Mouse (Mus musculus) right cerebral cortex, postnatal 10 days (tissue): ENCODE data around the gene Cib4.

Experiments used
- DNase-seq, 2 experiments: peaks; one replicate each; pipeline ENCODE4 v3.0.0; 2021; ENCODE audit warnings: low spot score in 2 of 2

Gene Cib4

GRCm38 (mm10) chr5:30571820-30572219 lies 26.2 kb upstream of the Cib4 start:
- no peak for DNase-seq

DNA sequence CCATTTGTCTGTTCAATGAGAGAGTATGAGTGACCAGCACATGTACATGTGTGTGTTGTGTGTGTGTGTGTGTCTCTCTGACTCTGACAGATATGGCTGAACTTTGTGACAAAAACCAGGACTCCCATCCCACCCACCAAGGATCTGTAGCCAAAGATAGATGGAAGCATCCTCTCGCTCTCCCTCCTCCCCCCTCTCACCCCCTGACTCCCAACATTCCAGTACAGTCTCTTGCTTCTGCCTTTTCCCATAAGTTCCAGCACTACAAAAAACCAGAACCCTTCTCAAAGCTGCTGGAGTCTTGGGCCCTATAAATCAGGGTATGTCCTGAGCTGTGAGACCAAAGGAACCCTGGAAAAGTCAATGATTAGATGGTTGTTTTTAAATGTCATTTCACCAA lies 22.8 kb upstream of the Cib4 start:
- no peak for DNase-seq

DNA sequence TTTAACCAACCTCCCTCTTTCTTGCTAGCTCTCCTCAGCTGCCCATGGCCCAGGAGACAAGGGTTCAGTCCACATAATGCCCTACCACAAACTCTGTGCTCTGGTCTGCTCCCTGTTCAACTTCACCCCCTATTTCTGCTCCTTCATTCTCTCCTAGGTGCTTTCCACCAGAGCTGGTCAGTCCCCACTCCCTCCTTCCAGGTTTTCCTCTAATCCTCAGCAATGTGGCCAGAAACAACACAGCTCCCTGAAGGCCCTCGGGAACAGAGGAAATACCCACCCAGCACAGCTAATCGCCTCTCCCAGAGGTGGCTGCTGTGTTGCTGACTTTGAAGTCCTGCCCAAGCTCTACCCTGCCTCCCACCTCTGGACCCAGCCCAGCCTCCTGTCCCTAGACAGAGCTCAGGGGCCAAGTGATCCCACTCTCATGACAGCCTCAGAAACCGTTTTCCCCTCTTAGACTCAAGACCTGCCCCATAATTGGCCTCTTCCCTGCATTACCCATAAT lies 14.4 kb upstream of the Cib4 start:
- DNase-seq: no peak

DNA sequence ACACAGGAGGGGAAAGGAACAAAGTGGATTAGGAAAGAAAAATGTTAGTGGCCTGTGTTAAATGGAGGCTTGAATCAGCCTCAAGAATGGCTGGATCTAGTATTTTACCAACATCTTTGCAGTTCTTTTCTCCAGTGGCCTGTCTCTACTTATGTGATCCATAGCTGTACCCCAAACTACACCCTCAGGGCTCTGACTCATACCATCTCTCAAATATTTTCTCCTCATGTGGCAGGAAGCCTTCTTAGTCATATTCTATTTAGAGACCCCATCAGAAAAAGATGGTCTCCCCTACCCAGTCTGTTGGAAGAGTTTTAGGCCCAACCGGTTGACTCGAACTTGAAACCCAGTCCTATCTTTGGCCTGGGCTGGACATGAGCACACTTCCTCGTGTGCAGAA lies 13.8 kb upstream of the Cib4 start:
- DNase-seq: no peak

GRCm38 (mm10) chr5:30556284-30556683 lies 10.6 kb upstream of the Cib4 start:
- DNase-seq: no peak

DNA sequence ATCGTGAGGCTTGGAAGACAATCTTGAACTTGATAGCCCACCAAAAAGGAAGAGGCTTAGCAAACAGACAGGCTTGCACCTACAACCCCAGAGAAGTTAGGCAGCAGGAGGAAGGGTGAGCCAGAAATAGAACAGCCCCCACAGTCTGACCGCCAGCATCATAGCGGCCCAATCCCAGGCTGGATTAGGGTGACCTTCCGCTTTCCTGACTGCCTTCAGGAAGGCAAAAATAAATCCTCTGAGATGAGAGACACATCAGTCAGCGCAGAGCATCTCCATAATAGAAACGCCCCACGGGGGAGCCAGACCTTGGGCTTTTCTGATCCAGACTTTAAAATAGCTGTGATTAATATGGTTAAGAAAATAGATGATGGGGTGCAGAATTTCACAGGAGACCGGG lies 9.3 kb upstream of the Cib4 start:
- DNase-seq: no peak

GRCm38 (mm10) chr5:30553936-30554335 lies 8.3 kb upstream of the Cib4 start:
- no peak for DNase-seq

- no peak for DNase-seq
Observed at GRCm38 (mm10) chr5:30552006-30552405, 6.4 kb upstream of the Cib4 start.

DNA sequence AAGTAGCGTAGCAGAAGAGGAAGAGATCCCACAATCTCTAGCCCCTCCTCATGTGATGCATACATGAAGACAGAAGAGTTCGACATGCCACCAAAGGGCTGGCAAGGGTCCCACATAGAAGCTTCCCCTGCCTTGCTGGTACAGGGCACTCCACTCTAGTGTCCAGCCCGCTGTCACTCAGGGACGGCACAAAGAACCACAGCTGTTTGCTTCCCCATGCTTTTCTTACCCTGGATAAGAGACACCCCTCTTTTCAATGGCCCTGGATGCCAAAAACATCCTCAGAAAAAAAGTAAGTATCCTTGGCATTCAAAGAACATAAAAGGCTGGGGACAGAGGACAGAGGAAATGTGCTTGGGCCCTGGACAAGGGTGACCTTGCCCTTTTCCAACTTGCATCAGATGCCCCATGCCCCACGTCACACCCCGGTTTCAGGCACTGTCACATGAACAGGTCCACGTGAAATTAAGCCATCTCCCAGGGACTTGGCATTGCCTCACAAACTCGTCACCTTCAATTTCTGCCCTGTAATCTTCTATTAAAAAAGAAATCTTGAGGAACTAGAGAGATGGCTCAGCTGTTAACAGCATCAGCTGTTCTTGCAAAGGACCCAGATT lies 5.5 kb upstream of the Cib4 start:
- no peak for DNase-seq

DNA sequence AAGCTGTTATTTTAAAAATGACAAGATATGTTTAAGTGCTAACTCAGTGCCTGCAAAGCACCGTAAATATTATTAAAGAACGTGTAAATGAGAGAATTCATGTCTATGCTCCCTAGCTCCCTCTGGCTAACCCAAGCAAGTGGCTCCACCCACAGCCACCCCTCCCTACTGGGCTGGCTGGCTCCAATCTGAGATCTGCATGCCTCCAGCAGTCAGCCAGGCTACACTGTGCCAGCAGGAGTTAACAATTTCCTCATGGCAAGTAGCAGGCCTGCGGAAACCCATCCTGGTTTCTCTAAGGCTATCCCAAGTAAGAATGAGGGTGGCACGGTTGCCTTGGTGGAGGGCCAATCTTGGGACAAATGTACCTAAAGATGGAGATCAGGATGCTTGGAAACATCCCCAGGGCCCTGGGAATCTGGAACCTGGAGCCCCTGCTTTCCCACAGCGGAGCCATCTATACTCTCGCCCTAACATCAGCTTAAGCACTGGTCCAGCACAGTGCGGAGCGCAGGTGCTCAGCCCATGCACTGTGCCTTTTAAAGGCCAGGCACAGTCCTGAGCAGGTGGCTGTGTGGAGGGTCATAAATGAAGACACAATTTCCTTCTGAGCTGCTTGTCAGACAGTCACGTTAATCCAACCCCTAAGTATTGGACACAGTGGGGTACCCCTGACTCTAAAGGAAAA lies 4.8 kb upstream of the Cib4 start:
- DNase-seq: no peak

GRCm38 (mm10) chr5:30548681-30549080 lies 3.0 kb upstream of the Cib4 start:
- DNase-seq: no peak

DNA sequence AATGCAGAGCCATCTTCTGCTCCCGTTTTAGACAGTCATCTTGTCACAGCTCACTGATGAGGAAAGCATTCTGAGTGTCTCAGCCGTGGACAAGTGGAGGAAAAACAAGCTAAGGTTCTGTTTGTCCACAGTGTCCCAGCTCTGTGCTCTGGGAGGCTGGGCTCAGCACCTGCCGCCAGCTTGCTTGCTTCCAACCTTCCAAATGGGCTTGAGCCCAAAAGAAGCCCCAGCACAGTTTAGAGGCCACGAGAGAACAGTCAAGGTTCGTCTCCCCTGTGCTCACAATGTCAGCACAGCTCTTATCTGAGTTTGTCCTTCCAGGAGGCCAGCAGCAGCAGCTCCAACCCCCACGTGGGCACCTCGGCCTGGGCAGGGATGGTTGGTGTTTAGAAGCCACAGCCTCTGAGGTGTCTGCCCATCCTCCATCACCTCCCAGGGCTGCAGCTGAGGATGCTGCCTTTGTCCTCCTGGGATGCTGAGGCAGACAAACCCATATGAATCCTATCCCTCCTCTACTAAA lies 9.5 kb downstream of the Cib4 start:
- DNase-seq: no peak

DNA sequence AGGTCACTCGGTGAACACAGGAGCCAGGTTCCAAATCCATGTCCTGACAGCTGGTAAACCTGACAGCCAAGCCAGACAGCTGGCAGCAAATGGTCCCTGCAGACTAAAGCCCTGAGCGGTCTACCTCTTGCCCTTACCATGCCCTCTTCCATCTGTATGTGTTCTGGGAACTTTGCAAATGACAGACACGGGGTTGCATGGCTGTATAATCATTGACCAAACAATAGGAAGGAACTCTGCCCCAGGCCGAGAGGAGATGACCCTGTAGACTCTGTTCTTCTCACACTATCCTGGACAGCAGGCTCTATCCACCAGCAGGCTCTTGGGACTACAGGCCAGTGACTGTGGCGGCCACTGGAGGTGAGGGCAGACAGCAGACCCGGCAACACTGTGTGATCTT lies 11.0 kb downstream of the Cib4 start:
- DNase-seq: no peak

GRCm38 (mm10) chr5:30528906-30529305 lies 16.7 kb downstream of the Cib4 start:
- DNase-seq: no peak

- no peak for DNase-seq
Observed at GRCm38 (mm10) chr5:30527129-30527528, 18.5 kb downstream of the Cib4 start.

DNA sequence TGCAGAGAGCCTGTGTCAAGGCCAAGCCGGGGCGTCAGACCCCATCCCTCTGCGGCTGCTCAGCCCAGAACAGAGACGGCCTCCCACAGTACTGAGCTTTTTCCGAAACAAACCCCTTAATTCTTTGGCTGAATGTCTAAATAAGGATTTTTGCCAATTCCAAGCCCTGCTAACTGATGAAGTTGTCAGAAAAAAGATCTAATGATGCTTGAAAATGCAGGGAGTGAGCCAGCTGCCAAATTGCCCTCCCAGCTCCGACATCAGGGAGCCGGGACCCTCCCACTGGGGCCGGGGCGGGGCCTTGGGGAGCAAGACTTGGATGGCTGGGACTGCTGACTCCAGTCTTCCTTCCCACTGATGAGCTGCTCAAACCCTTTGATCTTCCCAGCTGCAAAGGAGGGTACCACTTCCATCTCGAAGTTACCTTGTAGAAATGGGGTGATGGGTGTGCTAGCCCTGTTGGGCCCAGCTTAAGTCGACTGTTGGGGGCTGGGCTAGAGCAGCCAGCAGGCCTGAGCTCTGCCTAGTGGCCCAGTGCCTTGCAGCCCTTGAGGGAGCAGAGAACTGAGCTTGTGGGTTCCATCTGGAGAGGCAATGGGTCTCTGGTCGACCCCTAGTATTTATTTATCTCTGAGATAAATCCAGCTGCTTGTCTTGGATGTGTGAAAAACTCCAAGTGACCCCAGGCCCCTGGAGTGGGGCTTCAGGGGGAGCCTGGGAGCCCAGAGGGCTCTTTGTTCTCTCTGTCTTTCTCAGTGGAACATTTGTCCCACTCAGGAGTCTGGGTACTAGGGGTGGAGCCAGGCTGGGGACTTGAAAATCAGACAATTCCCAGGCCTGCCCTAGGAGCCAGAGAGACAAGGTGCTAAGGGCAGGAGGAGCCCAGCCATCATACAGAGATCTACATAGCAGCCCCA lies 19.5 kb downstream of the Cib4 start:
- peak; percentile 52 to 69 for DNase-seq

- no peak for DNase-seq
Observed at GRCm38 (mm10) chr5:30524213-30524612, 21.4 kb downstream of the Cib4 start.

- no peak for DNase-seq
Observed at GRCm38 (mm10) chr5:30523131-30523530, 22.5 kb downstream of the Cib4 start.

DNA sequence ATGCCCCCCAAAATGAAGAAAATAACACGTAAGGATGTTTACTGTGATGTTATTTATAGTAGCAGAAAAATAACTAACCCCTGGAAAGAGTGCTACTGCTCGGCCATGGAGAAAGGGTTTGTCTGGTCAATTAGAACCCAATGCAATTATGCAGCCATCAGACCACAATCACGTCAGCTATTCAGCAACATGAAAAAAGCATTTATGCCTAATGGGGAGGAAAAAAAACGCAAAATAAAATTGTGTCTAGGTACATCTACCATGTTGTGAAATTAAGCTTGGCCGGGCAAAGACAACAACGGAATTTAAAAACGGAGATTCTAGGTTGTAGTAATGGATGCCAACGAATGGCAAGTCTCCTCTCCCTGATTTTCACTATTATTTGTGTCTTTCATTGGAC lies 23.2 kb downstream of the Cib4 start:
- no peak for DNase-seq

GRCm38 (mm10) chr5:30520214-30520732 lies 25.4 kb downstream of the Cib4 start:
- DNase-seq: no peak

DNA sequence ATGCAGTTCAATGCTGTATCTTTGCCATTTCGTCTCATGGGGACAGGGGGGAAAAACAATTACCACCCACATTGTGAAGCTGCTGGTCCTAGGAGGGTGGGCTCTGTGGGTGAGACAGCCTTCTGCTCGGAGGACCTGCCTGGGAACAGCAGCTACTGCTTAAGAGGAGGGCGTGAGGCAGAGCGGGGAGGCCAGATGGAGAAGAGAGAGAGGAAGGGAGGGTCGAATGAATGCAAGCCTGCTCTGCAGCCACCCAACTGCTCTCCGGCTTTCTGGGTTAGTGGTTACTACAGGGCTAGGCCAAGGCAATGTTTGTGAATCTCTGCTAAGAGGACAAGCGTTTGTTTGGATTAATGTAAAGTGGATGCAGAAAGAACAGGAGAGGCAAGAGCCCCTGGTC lies 26.1 kb downstream of the Cib4 start:
- DNase-seq: no peak

- DNase-seq: no peak
Observed at GRCm38 (mm10) chr5:30518547-30518946, 27.1 kb downstream of the Cib4 start.
